Mouse (Mus musculus): ENCODE data around the gene Trip11.

DNA sequence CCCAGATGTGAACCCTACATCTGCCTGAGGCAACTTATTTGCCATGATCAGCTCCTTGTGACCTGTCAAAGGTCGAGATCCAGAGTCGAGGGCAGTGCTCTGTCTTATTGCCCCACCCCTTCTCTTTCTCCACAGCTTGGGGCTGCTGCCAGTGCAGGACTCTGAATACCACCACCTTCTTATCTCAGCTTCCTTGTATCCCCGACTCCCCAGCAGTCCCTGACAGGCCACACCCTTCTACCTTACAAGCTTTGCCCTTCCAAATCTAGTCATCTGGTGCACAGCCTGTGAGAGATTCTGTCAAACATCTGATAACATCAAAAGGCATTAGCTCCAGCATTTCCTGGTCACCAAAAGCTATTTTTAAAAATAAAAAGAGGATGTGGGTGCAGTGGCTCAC lies 91.5 kb downstream of the Trip11 start:
- TF ChIP-seq EP300 (IDR thresholded peaks at IDR 0.05; ENCODE audit: low read depth) (no peak), CTCF (IDR thresholded peaks at IDR 0.05; ENCODE audit: low read depth) (no peak)

Measured in liver, postnatal 0 days (tissue).